Mouse (Mus musculus) brain, embryonic 14.5 days (tissue): Measurements from ENCODE around the gene Proca1. TPM values are rescaled to one million over a fixed set of nuclear protein-coding genes. Genes with fewer than 3 reads are reported as not detected.
A peak's percentile ranks its signal among the peaks of the same experiment; 100 is the strongest.

Experiments
- DNase-seq: peaks from one replicate; pipeline ENCODE4 v3.0.0-alpha.2; 2011; ENCODE audit warnings: low read depth
- CTCF ChIP-seq: fragments of 200-500 bp; IDR thresholded peaks from 2 replicates; pipeline ENCODE4 v1.5.1; 2012; ENCODE audit warnings: inconsistent platforms, mild to moderate bottlenecking, moderate library complexity, borderline replicate concordance; ENCODE audit not compliant: insufficient read depth, insufficient read length; ENCODE audit errors: extremely low read depth
- POLR2A ChIP-seq: fragments of 200-500 bp; IDR thresholded peaks from 2 replicates; pipeline ENCODE4 v1.6.1; 2012; ENCODE audit warnings: mild to moderate bottlenecking, inconsistent platforms, borderline replicate concordance; ENCODE audit not compliant: poor library complexity, insufficient read depth, insufficient read length, severe bottlenecking; ENCODE audit errors: extremely low read depth
- polyA plus RNA-seq: library from polyadenylated mRNA; depleted of rRNA; stranded (reverse); fragments of >200 nt; gene quantifications from 2 replicates; pipeline ENCODE4 v1.2.3, GENCODE M21; 2012

The Proca1 gene
- polyA plus RNA-seq, 1 experiment = 1.0 TPM

DNA sequence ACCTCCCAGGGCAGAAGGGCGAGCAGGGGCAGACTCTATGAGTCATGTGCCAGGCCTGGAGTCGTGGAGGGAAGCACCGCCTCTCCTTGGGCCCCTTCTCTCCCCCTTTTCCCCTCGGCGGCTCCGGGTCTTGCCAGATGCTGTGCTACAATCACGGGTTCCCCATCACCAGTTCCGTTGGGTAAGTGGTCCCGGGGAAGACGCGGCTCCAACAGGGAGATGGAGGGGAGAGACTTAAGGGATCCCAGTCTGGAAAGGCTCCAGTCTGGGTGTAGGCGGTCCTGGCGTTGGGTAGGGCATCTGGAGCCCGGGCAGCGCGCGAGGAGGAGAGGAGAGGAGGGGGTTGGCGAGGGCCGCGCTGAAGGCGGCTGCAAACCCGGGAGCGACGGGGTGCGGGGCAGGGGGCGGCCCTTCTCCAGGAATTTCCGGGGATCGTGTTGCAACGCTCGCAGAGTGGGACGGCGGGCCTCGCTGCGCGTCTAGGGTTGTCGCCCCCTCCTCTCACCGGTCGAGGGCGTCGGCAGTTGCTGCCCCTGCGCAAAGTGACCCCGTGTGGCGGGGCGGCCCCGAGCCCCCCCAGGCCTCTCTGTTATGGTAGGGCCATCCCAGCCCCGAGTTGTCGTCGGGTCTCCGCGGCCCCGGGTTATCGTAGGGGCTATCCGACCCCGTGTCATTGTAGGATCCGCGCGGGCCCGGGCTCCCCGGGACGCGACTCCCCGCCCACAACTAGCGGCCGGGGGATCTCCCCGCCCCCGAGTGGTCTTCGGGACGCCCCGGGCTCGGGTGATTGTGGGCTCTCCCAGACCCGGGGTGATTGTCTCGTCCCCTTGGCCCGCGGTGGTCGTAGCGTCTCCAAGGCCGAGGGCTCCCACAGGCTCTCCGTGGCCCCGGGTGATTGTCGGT, 4.6 kb upstream of the Proca1 start, which contains the start of gene Rab34:
Rab34 (plus strand) TSS at position 100 of the 903 bp plus-strand sequence.
- DNase-seq = peak; percentile 92
- no peak for TF ChIP-seq CTCF
- peak; percentile 62; the same call in 1 of the 2 replicates for TF ChIP-seq POLR2A

GRCm38 (mm10) chr11:78189234-78190040, 3.8 kb upstream of the Proca1 start:
- TF ChIP-seq POLR2A (peak; percentile 77), CTCF (no peak)
- peak; percentile 95 for DNase-seq

DNA sequence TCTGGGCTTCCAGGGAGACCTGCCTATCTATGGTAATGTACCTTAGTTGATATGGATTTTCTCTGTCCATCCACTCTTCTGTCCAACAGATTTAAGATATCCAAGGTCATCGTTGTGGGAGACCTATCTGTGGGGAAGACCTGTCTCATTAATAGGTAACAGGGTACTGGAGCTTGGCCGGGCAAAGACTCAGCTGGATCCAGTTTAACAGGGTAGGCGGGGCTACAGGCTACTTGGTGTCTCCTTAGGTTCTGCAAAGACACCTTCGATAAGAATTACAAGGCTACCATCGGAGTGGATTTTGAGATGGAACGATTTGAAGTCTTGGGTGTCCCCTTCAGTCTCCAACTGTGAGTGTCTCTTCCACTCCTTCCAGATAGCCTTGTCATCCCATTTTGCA, 3.2 kb upstream of the Proca1 start:
- DNase-seq = no peak
- TF ChIP-seq CTCF = no peak
- no peak for TF ChIP-seq POLR2A

- TF ChIP-seq CTCF = no peak
- no peak for TF ChIP-seq POLR2A
- DNase-seq = peak; percentile 55
Observed at GRCm38 (mm10) chr11:78194411-78195100, 1.4 kb downstream of the Proca1 start.

- DNase-seq = no peak
- TF ChIP-seq POLR2A (no peak), CTCF (no peak)
Observed at GRCm38 (mm10) chr11:78195101-78195863, 2.1 kb downstream of the Proca1 start.

GRCm38 (mm10) chr11:78202372-78202771, 9.2 kb downstream of the Proca1 start:
- no peak for DNase-seq
- TF ChIP-seq CTCF (no peak), POLR2A (no peak)

DNA sequence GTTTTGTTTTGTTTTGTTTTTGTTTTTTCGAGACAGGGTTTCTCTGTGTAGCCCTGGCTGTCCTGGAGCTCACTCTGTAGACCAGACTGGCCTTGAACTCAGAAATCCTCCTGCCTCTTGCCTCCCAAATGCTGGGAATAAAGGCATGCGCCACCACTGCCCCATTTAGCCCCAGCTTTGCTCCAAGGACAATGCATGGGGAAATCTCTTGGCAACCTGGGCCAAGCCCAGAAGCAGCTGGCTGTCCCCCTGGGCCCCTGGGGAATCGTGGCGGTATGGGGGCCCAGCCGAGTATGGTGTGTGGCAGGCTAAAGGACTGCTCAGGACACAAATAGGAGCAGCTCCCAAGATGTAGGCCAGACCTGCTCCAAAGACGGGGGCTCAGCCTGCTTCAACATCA, 11.1 kb downstream of the Proca1 start:
- no peak for DNase-seq
- TF ChIP-seq POLR2A (no peak), CTCF (no peak)

- TF ChIP-seq POLR2A (no peak), CTCF (no peak)
- no peak for DNase-seq
Observed at GRCm38 (mm10) chr11:78205361-78206206, 12.4 kb downstream of the Proca1 start.

GRCm38 (mm10) chr11:78207190-78207589, 14.0 kb downstream of the Proca1 start:
- TF ChIP-seq POLR2A = no peak
- TF ChIP-seq CTCF = no peak
- DNase-seq = no peak

- no peak for DNase-seq
- TF ChIP-seq POLR2A (no peak), CTCF (no peak)
Observed at GRCm38 (mm10) chr11:78209886-78210285, 16.7 kb downstream of the Proca1 start.

- no peak for DNase-seq
- TF ChIP-seq CTCF = no peak
Observed at GRCm38 (mm10) chr11:78210615-78211014, 17.4 kb downstream of the Proca1 start.
